21 mouse cellular contexts compared by ENCODE assay signal in genomic region chr2:52297969-52298368, GRCm38 (mm10).
A peak's percentile ranks its signal among the peaks of the same experiment; 100 is the strongest.
DNase-seq lines count a peak whose midpoint lies in the region; ATAC-seq and TF ChIP-seq lines count a peak whose summit lies in the region.
"Had no signal": no experiment of that assay in that cellular context is flagged by ENCODE, and none has a peak within 500 bp of the region (broad histone marks: within the 10 kb centered on the region; RNA-seq: fewer than 3 reads in every experiment).

No protein-coding gene starts in this region.

- peak; percentile 58 for ATAC-seq in granulocyte monocyte progenitor cell, adult 5-6 weeks (replicated peaks; ENCODE audit: poor library complexity, severe bottlenecking)
- ATAC-seq in megakaryocyte, adult 5-6 weeks (ENCODE audit: poor library complexity, severe bottlenecking), result peak; percentile 57
- ATAC-seq in megakaryocyte progenitor cell, adult 5-6 weeks (replicated peaks; ENCODE audit: poor library complexity), result peak; percentile 47; the same call in 1 of the 2 replicates
- no peak for ATAC-seq in forebrain, postnatal 0 days
- ATAC-seq: activated CD4-positive, CD25-positive, alpha-beta regulatory T cell, adult 4 months; CD4-positive, CD25-positive, alpha-beta regulatory T cell, adult 4 months; Patski had no signal

- 92% methylated on average over 5 of the region's 5 CpGs for WGBS in forebrain, postnatal 0 days

- no peak overlapping the region for H3K27ac ChIP-seq in forebrain, postnatal 0 days (ENCODE audit: low read depth, low read length)

- no peaks in the 10 kb centered on the region for H3K36me3 ChIP-seq in forebrain, postnatal 0 days (ENCODE audit: insufficient read depth)
- H3K36me3 ChIP-seq: G1E had no signal

- no peak overlapping the region for H3K9ac ChIP-seq in forebrain, postnatal 0 days

- H3K4me2 ChIP-seq in forebrain, postnatal 0 days (ENCODE audit: low read depth), result no peak overlapping the region

- no peak for DNase-seq in forebrain, postnatal 0 days
- DNase-seq in left cerebral cortex, postnatal 25 days (ENCODE audit: low spot score in 2 of 2), result no peak
- DNase-seq in kidney, adult 9 months, result no peak
- DNase-seq: adrenal gland, adult 2 months; adrenal gland, adult 8-10 months; adrenal gland, postnatal 10 days; adrenal gland, postnatal 14 days; adrenal gland, postnatal 25 days; adrenal gland, postnatal 36 days; B cell, adult 2 months; cerebellum, adult 11 months; cerebellum, adult 11-12 months; cerebellum, adult 18-20 months had no signal

- H3K27me3 ChIP-seq in forebrain, postnatal 0 days (ENCODE audit: insufficient read depth, low read length), result no peaks in the 10 kb centered on the region
- H3K27me3 ChIP-seq: CH12.LX, Patski had no signal

- intact Hi-C loops in left cerebral cortex, postnatal 25 days (cut with DNase I), result no loop called here

- TF ChIP-seq CTCF in forebrain, postnatal 0 days (IDR thresholded peaks at IDR 0.05; ENCODE audit: low read depth), result no peak

- H3K9me3 ChIP-seq in forebrain, postnatal 0 days (ENCODE audit: low read length), result no peaks in the 10 kb centered on the region
- H3K9me3 ChIP-seq: G1E had no signal

- no peak overlapping the region for H3K4me3 ChIP-seq in forebrain, postnatal 0 days (ENCODE audit: low read depth, low read length)

- no peaks in the 10 kb centered on the region for H3K4me1 ChIP-seq in forebrain, postnatal 0 days (ENCODE audit: insufficient read depth)
